Mouse (Mus musculus): ENCODE data around the gene Mrps22.
A peak's percentile ranks its signal among the peaks of the same experiment; 100 is the strongest.

The Mrps22 gene

DNA sequence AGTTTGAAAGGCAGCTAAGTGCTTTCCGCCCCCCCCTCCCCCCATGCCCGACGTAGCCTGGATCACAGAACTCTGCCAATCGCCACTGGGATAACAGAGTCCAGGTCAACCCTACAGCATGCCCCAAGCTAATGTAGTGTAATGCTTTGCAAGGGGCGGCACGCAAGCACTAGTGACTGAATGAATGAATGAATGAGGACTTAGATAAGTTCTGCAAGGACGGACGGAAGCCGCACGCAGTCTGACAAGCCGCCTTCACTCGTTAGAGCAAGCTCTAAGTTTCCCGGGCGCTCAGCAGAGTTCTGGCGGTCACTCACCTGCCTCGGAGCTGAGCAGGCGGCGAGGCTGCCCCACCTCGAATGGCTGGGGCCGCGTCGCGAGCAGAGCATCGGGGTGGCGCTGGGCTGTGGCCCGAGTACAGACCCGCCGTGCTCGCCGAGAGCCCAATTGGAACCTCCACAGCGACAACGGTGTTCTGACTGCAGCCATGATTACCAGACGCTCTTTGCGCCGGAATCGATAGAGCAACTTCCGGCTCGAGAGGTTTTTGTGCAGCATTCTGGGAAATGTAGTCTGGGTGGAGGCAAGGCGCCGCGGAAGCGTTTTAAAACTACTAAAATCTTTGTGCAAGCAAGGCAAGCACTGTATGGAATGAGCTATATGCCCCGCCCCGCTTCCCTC, at the start of gene Mrps22:
Gene Mrps22, minus strand, starts transcription at position 505 of the 681 bp plus-strand sequence.
- peak; percentile 76 for DNase-seq

DNA sequence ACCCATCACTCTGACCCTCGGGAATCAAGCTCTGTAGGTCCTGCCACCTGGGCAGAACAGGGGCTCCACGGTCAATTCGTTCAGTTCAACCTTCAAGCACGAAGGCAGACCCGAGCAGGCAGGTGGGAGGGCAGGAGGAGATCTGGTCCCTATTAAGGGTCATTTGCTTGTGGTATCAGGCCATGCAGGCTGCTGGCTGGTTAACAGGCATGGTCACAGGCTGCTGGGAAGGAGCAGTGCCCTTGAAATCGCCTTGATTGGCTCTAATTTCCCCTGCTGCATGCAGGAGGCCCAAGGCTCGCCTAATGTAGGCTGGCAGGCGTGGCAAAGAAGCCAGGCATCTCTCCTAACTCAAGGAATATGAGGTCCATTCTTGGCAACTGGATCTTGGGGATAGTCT, 49.1 kb upstream of the Mrps22 start:
- no peak for DNase-seq

DNA sequence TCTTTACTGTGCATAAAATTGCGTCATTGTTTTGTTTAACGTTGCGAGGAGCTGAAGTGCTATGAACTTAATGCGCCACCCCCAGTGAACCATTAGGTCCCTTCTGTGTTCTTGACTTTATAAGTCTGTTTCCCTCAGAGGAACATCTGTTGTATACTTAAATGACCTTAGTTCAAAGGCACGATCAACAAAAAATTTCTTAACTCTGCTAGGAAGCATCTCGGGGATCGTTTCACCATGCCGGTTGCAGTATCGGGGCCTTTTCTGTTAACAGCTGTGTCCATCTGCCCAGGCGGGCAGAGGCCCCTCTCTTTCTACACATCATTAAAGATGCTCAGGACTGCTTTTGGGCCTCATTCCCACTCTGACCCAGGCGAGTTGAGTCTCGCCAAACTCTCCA, 46.0 kb upstream of the Mrps22 start:
- DNase-seq, result no peak

DNA sequence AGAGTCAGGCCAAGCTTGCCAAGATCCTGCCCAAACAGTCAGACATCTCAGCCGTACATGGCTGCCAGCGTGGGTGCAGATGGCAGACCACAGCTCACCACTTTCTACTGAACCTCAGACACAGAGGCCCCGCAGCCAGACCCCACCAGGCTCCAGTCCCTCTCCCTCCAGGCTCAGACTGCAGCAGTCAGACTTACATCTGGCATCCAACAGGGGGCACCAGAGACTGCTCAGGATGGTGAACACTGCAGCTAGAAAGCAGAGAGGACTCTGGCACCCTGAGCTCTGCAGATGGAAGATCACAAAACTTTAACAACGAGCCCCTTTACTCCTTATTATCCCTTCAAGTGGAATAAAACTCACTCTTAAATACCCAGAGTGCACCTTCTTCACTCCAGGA, 44.3 kb upstream of the Mrps22 start:
- DNase-seq, result peak; percentile 10

DNA sequence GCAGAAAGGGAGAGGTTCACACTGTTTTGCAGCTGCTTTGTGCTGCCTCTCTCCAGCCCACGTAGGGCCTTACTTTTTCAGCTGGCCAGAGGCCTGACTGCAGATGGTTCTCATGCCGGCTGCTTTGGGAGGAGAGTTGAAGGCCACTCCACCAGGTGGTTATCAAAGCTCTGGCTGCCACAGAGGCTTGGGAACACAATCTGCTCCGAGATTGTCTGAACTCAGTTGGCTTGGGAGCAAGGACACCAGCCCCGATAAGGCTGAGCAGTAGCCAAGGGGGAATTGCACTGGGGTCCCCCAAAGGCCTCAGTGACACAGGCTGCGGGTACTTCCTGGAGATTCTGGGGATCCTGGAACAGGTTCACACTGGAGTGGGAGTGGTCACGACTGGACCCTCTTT, 40.7 kb upstream of the Mrps22 start:
- DNase-seq, result no peak

DNA sequence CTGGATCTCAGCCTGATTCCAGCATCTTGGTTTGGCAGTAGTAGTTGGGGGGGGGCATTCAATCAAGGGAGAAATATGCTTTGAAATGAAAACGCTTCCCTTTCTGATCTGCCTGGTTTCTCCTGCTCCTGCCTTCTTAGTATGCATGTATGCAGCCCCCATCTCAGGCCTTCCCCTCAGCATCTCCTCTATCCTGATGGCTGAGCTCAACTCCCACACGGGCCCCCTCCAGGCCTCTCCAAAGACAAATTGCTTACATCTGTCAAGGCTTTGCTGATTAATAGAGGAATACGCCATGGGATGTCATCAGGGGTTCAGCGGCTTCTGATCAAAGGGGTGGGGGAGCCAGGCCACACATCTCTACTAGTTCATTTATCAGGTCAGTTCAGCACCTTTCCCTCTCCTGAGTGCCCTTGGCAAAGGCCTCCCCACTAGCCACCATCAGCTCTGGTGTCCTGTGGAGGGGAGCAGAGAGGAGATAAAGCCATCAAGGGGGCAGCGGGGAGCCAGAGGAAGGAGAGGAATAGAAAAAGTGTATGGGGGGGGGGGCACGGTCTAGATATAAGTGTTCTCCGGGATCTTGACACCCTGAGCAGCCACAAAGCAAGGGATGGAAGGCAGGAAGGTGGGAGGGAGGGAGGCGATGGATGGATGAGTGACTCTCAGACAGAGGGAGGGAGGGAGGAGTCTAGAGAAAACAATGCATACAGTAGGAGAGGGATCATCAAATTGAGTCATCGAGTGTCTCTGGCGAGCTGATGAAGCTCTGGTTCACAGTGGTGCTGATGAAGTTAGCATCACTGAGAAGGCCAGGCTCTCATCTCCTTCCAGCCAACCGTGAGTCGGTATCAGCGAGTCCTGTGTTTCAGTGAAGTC, 32.1 kb upstream of the Mrps22 start:
- no peak for DNase-seq

DNA sequence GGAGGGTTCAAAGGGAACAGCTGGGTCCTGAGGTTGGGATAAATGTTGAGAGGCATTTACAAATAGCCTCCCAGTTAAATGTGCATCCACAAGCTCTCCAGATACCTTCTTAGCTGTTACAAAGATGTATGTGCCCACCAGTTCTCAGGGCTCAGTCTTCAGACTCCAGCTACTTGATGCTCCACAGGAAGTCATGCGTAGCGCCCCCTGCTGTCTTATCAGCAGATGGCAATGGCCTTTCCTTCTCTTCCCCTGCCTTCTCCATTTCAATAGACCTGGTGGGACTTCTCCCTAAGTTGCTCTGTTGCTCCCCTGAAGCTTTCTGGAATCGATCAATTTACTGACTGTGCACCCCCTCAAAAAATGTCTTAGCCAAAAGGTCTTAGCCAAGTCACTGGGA, 27.0 kb upstream of the Mrps22 start:
- DNase-seq, result no peak

DNA sequence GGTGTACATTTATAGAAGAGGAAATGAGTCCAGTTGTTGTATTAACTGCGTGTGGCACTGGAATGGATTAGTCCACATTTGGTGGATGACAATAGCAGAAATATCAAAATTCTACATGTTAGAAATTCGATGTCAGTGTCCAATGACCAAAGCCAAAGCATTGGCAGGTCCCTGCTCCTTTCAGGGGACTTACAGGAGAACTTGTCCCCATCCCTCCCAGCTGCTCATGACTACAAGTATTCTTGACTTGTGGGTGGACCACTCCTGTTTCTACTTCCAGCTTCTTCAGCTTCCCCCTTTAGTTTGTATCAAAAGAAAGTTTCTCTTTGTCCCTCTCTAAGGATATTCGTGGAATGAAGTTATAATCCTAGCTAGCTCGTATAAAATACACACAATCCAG, 3.4 kb upstream of the Mrps22 start:
- no peak for DNase-seq

DNA sequence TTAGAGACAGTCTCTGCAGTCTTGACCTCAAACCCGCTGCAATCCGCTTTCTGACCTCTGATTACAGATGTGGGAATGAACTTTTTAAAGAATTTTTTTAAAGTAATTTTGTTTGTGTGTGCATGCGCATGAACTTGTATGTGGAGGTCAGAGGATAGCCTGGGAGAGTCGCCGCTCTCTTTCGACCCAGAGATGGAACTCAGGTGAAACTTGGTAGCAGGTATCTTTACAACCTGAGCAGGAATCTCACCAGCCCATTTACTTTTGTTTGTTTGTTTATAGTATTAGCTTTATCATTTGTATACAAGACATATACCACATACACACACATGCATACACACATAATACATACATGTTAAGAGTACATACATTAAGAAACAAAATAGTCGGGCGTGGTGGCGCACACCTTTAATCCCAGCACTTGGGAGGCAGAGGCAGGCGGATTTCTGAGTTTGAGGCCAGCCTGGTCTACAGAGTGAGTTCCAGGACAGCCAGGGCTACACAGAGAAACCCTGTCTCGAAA, 438 bp upstream of the Mrps22 start:
- no peak for DNase-seq

DNA sequence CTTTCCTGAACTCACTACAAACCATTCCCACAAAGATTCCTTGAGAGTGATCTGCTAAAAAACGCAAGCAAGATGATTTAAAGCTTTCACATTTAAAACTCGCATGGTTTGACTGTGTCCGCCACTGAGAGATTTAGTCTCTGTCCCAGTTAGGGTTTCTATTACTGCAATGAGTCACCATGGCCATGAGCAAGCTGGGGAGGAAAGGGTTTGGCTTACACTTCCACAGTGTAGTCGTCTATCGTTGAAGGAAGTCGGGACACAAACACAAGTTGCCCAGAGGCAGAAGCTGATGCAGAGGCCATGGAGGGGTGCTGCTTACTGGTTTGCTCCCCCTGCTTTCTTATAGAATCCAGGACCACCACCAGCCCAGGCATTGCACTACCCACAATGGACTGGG, 1.4 kb downstream of the Mrps22 start:
- DNase-seq, result no peak

DNA sequence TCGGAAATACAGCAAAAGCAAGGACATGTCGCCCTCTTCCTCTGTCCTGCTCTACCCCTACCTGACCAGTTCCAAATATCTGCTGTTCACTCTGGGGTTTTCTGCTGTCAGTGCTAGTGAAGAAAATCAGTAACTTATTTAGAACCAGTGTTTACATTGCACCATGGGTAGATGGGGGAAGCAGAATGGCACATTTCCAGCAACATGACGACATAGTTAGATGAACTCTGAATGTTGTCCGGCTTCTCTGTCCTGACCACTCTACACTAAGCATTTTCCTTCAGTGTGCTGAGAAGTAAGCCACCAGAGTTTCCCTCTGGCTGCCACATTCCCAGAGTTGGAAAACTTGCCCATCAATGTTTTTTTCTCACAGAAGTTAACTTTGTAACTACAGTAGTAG, 17.6 kb downstream of the Mrps22 start:
- no peak for DNase-seq

DNA sequence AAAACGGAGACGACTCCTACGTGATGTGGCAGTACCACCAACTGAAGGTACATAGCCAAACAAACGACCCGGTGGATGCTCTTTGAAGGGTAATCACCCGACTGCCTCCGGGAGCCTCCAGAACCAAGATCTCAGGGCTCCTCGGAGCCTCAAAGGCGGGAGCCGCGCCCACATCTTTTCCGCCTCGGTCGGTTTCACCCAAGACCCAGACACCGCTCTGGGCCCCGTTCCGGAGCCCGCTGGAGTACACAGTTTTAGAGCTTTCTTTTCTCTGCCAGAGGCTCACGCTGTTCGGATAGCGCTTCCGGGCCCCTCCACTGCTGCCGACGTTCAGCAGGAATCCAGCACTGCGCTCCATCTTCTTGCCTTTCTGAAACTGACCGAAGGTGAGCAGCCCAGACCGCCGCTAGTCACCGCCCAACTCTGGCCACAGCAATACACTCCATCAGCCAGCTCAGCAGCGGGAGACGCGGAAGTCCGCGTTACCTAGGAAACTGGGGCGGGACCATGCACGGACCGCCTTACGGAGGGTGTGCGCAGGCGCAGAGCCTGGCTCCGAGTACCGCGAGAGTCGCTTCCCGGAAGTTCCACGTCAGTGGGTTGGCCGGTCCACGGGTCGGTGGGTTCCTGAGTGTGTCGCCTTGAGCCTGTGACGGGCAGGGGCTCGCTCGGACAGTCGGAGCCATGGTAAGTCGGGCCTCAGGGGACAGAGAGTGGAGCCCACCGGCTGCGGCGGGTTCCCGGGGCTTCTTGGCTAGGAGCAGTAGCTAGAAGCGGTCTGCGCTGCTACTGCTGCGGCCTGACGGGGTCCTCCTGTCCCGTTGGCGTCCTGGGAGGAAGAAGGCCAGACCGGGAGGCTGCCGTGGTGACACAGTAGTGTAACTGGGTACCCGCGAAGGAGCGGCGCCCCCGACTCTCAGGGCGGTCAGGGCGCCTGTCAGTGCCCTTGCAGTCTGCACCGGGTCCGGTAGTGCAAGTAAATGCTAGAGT, 38.0 kb downstream of the Mrps22 start, which contains the start of gene Copb2:
Gene Copb2, plus strand, starts transcription at position 585 of the 990 bp plus-strand sequence.
- DNase-seq, result peak; percentile 98

DNA sequence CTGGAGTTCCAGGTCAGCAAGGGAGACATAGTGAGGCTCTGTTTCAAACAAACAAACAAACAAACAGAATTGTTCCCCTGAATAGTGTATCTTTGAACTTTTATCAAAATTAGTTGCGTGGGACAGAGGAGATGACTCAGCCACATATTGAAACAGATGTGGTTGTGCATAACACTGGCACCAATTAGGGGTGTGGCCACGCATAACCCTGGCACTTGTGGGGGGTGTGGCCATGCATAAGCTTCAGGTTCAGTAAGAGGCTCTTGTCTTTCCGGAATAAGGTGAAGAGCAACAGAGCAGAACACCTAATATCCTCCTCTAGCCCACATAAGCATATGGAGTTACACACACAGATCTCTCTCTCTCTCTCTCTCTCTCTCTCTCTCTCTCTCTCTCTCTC, 57.4 kb downstream of the Mrps22 start:
- no peak for DNase-seq
